Mouse (Mus musculus) heart, postnatal 0 days (tissue): ENCODE data around the gene Cpm.

Source experiments
- CTCF ChIP-seq: IDR thresholded peaks from 2 replicates; pipeline ENCODE4 v1.5.1; 2016; ENCODE audit warnings: antibody characterized with exemption, control low read depth, low read depth
- EP300 ChIP-seq: IDR thresholded peaks from 2 replicates; pipeline ENCODE4 v1.6.1; 2016; ENCODE audit warnings: antibody characterized with exemption, low read depth

GRCm38 (mm10) chr10:117702024-117702833, 72.9 kb downstream of the Cpm start:
- TF ChIP-seq CTCF (no peak), EP300 (no peak)
